Mouse (Mus musculus) stomach, postnatal 0 days (tissue): ENCODE measurements around the gene Olfr97.

Experiments used
- CTCF ChIP-seq: IDR thresholded peaks from 2 replicates; pipeline ENCODE4 v1.5.1; 2016; ENCODE audit warnings: antibody characterized with exemption, low read depth, mild to moderate bottlenecking, moderate library complexity
- EP300 ChIP-seq: optimal IDR thresholded peaks from 2 replicates; pipeline ENCODE3; 2016; ENCODE audit warnings: antibody characterized with exemption

- no peak for TF ChIP-seq CTCF
- TF ChIP-seq EP300, result no peak
Measured at GRCm38 (mm10) chr17:37194782-37195181, 42.3 kb downstream of the Olfr97 start.
